Mouse (Mus musculus) heart, postnatal 0 days (tissue): ENCODE measurements at regions not wholly inside any gene's neighbourhood (a gene's known extent, or its start where the extent isn't known, plus 50 kb on each side); places are given as distances from the start of the nearest gene placed in this dataset.

Experiments
- CTCF ChIP-seq: IDR thresholded peaks from 2 replicates; pipeline ENCODE4 v1.5.1; 2016; ENCODE audit warnings: antibody characterized with exemption, control low read depth, low read depth
- EP300 ChIP-seq: IDR thresholded peaks from 2 replicates; pipeline ENCODE4 v1.6.1; 2016; ENCODE audit warnings: antibody characterized with exemption, low read depth

DNA sequence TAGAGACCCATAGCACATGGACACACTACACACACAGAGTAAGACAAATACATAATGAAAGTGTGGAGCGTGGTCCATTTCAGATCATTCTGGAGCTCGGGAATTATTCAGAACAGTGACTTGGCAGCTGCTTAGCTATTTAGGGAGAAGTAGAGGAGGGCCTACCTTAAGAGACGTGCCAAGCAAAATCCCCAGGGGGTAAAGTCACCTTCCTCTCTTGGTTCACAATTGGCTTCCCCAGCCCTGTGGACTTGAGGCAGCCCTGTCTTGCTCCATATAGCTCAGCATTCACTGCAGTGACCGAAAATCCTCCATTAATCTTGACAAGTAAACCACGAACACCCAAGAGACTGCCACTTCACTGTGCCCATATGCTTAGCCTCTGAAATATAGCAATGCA is 574.8 kb downstream of the 1810013L24Rik start:
- TF ChIP-seq CTCF = no peak
- no peak for TF ChIP-seq EP300
